Mouse (Mus musculus): ENCODE results near the gene Cdh6. TPM values are rescaled to one million over a fixed set of nuclear protein-coding genes. Genes with fewer than 3 reads are reported as not detected.

The Cdh6 gene
- 0.09 TPM in 1 of 2 replicates, not detected in the other for polyA plus RNA-seq (2012; rRNA removed; ENCODE audit: low replicate concordance)

GRCm38 (mm10) chr15:13173071-13173778 is at the start of gene Cdh6:
TSS of gene Cdh6 (minus strand) at chr15:13173675.

Data from duodenum, adult 2 months (tissue).